Mouse (Mus musculus) mouse trophoblast stem cell (cell line): Measurements from ENCODE around the gene Setx.

Source experiments
- in situ Hi-C, 2 experiments: fragments of 300-500 bp; cut with MseI, MboI; formaldehyde crosslinking; loops; 2 replicates in 1 of 2; 3 replicates in 1 of 2; pipeline ENCODE4 v1.15.1; 2025

The Setx gene

DNA sequence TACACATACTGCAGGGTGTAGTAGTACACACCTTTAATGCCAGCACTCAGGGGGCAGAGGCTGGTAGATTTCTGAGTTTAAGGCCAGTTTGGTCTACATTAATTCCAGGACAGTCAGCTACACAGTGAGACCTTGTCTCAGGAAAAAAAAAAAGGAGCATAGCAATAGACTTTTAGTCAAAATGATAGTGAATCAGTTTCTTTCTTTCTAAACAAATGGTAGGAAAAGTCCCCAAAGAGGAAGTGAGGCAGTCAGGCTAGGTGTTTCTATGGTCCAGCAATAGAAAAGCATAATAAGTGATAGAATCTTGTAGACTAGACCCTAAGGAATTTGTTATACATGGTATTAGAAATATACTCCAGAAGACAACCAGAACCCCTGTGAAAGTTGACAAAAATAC is 11.2 kb downstream of the Setx start:
- in situ Hi-C loops = no loop called here

DNA sequence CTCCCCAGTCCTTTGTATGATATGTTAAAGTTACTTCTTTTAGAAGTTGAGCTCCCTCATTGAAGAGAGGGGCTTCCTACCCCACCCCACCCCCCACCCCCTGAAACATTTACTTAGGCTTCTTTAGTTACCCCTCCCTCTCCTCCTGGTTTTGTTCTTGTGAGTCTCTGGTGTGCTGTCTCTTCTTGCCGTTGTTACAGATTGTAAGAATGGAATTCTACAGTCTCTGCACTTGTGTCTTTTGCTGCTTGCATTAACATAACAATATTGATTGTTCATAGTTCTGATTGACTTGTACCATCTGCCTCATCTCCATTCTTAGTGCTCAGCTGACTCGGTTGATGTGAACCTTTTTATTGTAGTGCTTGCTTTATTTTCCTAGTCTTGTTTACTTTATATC is 28.0 kb downstream of the Setx start:
- in situ Hi-C loops = no loop called here

DNA sequence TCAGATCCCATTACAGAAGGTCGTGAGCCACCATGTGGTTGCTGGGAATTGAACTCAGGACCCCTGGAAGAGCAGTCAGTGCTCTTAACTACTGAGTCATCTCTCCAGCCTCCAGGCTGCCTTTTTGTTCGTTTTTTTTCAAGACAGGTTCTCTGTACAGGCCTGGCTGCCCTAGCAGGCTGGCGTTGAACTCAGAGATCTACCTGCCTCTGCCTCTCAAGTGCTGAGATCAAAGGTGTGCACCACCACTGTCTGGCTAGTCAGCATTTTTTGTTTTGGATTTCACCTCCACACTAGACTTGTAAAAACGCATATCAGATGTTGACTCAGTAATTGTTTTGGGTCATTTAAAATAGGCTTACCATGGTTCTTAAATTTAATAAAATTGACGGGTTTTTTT is 44.1 kb downstream of the Setx start:
- in situ Hi-C loops = no loop called here

DNA sequence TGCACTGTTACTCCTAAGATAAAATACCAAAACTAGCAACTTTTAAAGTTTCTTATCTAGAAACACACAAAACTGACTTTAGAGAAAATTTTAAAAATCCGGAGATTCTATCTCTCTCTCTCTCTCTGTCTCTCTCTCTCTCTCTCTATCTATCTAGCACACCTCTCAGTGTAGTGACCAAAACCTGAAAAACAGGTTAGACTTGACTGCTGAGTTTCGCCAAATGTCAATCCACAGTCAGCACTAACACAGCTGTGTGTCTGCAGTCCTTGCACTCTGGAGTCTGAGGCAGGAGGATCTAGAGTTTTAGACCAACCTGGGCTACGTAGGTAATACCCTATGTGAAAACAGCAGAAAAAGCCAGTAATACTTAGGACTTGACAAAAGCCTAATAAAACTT is 50.9 kb downstream of the Setx start:
- in situ Hi-C loops = no loop called here

DNA sequence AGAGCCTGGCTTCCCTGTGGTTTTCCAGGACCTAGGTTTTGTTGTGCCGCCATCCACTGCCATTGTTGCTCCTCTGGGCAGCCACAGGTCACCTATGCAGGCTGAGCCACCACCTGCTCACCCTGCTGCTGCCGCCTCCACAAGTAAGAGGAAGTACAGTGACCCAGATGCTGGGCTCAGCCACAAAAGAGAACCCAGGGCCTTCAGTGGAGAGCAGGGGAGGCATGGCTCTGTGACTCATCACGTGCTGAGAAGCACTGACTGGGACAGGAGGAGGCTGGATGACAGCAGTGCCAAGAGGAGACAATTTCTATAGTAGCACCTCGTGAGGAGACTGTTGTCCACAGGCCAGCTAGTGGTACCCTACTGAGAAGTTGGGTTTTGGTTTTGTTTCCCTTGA is 55.8 kb downstream of the Setx start:
- in situ Hi-C loops = no loop called here

DNA sequence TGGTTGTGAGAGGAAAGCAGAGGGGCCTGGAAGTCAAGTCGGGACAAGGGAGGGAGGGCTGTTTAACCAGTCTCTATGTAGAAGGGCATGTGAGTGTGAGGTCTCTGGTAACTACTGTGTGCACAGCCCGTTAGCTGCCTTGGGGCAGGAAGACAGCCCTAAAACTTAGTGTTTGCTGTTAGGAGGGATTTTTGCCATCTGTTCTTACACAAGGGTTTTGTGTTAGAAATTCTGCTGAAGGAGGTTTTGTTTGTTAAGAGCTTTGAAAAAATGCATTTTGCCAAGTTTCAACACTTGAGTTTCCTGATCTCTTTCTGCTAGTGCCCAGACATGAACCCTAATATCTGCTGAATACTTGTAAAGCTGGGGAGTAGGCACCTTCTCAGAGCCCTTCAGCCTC is 57.1 kb downstream of the Setx start:
- in situ Hi-C loops = no loop called here

DNA sequence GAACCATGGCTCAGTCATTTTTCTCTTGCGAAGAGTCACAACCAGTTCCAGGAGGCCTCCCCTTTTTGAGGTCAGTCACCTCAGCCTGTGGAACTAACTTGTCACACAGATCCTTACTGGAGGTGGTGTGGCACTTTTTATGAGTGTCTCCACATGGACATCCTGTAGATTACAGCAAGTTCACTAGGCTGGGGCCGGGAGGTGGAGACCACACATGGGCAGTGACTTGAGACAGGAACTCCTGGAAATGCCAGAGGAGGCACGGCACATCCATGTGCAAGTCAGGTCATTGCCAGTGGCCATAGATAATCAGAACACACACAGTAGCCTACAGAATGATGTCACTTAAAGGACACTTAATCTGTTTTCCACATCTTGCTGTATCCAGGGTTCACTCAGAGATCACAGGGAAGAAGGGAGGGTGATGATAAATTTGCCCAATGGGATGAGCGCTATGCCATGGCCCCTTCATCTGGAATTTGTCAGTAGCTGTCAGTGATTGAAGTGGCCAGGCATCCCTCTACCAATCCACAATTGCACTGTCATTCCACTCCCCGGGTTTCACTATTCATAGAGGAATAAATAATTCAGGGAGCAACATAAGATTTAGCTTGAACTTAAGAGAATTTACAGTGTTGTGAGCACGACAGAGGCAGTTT is 59.4 kb downstream of the Setx start:
- in situ Hi-C loops = no loop called here

DNA sequence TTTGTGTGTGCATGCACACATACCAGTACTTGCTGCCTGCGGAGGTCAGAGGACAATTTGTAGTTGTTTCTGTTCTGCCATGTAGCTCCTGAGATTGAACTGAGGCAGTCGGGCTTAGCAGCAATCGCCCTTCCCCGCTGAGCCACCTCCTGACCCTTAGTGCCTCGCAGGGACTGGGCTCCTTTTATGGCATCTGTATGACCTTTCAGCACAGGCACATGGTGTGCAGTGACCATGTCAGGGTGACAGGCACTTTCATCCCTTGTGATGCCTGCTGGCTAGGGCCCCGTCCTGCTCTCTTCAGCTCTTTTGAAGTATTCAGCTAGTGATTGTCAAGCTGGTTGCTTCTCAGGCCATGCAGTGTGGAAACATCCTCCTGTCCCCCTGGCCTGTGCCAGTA is 62.2 kb downstream of the Setx start:
- in situ Hi-C loops = no loop called here

DNA sequence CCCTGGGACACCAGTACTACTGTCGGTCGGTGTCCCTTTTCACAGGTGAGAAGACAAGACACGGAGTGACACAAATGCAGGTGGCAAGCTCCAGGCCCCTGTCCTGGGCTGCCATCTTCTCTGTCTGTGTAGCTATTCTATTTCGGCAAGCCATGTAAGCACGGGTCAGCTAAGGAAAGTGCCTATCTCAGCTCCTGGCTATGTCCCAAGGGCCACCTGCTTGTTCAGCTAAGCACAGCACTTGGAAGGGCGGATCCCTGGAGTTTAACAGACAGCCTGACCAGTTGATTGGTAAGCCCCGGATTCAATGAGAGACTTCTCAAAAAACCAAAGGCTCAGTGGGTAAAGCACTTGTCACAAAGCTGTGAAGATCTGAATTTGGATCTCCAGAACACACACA is 66.4 kb downstream of the Setx start:
- in situ Hi-C loops = no loop called here

DNA sequence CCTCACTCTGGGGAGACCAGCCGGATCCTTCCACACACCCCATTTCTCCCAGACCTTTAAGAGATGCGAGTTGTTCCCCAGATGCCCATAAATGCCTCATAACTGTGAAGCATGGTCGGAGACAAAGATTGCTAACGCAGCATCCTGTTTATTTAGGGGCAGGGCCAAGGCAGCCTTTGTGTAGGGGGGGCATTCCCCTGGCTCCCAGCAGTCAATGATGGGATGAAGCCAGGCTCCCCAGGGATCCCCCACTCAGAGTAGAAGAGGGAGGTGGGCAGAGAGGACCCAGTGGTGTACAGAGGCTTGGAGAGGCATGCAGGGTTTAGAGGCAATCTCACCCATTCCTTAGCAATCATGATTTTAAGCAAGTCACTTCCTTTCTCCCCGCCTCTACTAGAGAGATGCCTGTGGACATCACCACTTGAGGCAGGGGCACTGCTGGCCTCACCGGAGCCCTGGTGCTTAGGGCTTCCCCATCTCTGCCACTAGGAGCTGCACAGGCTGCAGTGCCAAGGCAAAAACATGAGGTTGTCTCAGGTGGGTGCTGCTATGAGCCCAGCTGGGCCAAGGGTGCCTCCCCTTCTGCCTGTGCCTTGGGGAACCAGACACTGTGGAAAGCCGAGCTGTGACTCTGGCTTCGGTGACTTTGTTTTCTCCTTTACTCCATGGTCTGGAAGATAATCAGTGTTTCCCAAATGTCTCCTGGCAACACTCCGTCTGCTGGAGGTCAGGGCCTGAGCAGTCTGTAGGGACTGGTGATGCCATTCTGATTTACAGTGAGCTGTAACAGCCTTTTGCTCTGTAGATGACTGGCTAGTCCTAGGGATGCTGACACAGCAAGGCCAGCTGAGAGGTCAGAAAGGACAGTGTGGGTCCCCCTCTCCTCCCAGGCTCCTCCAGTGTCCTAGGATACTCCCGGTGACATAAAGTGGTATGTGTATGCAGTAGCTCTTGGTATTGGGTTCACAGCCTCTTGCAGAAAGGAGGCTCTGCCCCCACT is 67.5 kb downstream of the Setx start:
- in situ Hi-C loops = no loop called here

DNA sequence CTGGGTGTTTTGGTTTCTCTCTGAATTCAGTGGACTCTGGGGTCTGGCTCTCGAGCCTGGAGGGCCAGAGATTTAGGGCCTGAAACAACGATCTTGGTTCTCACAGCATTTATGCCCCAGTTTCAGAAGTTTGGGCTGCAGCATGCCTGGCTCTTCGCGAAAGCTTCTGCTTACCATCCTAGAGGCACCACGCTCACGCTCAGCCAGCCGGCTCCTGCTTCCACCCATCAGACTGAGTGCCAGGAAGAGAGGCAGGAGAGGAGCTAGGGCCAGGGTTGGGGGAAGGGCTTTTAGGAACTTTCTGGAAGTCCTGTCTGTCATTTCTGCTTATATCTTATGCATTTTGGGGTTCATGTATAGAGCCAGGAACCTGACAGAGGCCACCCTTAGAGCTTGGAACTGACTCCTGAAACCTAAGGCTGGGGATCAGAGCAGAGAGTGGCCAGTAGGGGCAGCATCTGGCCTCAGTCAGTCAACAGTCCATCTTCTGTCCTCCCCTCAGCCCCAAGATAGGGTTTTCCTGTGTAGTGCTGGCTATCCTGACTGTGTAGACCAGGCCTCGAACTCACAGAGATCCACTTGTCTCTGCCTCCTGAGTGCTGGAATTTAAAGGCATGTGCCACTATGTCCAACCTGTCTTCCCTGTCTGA is 68.8 kb downstream of the Setx start:
- in situ Hi-C loops = no loop called here

DNA sequence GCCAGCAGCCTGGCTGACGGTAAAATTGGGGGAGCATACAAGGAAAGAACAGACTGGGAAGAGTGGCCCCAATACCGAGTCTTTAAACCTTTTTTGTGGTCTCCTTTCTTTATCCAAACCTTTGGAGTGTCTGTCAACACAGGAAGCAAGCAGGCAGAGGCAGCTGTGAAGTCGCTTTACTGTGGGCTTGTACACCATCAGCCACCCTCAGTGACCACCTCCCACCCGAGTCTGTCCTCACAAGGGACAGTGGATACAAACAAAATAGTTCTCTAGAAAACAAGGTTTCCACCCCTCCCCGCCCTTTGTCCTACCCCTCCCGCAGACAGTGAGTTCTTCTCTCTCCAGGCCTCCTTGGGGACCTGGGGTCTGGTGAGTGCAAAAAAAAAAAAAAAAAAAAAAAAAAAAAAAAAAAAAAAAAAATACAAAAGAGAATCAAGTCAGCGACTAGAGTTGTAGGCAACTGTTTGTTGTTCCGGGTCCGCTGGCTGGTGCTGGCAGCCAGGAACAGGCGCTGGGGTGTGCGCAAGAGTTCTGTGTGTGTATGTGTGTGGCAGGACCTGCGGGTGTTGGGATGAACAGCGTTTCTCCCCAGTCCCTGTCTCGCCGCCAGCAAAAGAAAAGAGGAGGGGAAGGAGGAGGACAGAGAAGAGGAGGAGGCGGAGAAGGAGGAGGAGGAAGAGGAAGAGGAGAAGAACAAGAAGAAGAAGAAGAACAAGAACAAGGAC is 70.0 kb downstream of the Setx start:
- in situ Hi-C loops = no loop called here

DNA sequence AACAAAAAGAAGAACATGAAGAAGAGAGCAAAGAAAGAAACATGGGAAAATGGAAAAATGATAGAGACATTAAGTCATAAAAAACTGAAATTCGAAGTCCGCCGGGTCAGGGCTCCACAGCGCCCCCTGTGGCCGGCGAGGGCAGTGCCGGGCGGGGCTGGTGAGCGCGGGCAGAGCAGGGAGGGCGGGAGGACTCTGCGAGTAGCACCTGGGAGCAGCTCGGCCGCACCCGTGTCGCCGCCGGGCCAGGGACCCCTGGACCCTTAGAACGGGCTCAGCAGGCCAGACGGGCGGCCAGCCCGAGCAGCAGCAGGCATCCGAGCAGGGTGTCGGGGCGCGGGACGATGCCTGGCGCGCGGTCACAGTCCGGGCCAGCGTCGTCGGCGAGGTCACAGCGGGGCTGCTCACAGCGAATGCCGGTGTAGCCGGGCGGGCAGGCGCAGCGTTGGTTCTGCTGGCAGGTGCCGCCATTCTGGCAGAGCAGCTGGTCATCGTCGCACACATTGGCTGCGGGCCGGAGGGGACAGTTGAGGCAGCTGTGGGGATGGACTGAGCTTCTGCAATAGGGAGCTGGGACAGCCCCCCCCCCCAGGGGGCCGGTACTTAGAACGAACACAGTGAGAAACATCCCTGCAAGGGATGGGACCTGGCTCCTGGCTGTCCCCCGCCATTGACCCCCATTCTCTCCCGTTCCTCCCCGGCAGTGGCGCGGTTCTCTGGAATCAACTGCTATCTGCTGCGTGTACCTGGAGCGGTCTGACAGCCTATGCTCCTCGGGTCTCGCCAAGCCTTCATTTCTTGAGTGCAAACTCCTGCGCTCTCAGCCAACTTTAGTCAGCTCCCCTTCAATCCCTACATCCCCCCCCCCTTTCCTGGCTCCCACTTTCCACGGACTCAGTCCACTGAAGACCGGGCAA is 70.8 kb downstream of the Setx start:
- in situ Hi-C loops = no loop called here

DNA sequence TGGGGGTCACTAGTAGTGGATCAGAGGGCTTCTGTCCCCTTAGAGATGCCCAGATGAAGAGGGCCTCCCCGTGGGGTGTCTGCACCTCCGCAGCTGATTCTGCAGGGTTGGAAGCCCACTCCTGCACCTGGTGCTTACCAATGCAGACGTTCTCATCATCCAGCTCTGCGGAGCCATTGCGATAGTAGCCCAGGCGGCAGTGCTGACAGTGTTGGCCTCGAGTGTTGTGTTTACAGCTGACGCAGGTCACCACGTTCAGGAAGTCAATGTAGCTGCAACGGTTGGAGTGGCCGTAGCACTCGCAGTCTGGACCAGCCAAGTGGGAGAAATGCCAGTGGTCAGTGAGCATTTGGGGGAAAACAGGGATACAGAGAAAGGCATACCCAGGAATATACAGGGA is 72.9 kb downstream of the Setx start:
- in situ Hi-C loops = no loop called here

DNA sequence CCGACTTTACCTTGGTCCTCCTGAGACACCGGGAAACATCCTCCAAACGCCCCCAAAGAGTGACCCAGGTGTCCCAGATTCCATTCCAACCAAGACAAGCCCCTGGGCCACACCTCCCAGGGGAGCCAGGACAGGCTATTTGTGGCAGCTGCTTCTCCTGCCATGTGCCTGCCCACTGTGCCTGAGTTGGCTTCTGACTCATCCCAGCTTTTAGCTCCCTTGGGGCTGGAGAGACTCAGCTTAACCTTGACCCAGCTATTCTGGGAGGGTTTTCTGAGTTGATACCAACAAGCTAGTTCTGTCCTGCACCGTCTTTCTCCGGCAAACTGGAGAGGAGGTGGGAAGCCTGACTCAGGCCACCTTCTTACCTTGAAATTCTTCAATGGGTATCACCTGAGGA is 74.5 kb downstream of the Setx start:
- in situ Hi-C loops = no loop called here

DNA sequence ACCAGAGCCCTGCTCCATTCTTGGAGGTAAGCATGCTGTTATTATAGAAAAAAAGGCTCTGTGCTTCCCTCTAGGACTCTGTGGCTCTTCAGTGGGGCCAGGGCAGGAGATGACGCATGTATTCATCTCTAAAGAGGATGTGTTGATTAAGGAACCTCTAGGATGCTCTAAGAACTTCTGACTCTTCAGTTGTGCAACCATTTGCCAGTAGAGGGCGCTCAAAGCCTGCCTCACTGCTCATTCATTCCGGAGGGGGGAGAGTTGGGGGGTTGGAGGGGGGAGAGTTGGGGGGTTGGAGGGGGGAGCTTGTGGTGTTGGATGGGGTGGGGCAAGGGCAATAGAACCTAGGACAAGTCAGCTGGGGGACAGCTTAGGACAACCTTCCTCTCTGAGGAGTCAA is 75.9 kb downstream of the Setx start:
- in situ Hi-C loops = loop anchor here in 1 of 2 experiments (5.0 kb wide), 1 partner anchor 37 kb away; no protein-coding TSS in a partner anchor

DNA sequence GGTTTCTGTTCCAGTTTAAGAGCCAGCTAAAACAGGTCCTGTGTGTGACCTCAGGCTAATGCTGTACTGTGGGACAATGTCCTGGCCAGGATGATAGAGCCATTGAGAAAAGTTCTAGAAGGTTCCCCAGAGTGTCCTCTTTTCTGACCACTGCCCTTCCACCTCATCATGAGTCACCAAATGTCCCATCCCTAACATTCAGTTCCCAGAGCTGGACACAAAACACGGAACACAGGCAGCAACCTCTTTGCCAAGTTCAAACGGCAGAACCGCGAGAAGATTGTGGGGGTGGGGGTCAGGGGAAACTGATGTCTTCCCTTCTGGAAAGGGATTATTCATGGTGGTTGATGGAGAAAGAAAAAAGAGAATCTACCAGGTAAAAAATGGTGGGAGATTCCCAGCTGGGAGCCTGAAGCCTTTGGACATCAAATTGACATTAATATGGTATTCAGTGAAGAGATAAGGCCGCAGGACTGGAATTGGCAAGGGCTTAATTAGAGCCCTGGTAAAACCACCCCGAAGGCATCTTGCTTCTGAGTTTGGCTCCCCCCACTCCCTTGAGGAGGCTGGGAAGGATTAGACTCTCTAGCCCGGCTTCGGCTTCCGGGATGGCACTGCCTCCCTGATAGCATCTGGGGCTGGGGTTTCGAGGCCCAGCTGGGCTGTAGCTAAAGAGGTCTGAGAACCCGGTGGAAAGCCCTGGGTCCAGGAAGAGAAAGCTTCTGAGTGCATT is 77.4 kb downstream of the Setx start:
- in situ Hi-C loops = loop anchor here in 1 of 2 experiments (5.0 kb wide), 1 partner anchor 36 kb away; no protein-coding TSS in a partner anchor

DNA sequence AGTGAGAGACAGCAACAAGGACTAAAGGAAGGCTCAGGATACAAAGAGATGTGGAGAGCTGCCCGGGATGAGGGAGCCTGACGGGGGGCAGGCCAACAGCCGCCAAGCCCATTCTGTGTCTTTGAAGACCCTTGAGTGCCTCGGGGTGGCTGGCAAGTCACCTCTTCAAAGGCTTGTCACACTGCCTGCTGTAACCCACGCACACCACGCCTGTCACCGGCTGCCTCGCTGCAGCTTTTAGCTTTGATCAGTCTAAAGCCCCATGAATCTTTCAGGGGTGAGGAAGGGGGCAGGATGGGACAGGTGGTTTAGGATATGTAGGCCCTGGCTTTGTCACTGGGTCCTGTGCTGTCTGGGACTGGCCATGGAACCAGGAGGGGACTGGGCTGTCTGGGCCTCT is 82.2 kb downstream of the Setx start:
- in situ Hi-C loops = no loop called here

DNA sequence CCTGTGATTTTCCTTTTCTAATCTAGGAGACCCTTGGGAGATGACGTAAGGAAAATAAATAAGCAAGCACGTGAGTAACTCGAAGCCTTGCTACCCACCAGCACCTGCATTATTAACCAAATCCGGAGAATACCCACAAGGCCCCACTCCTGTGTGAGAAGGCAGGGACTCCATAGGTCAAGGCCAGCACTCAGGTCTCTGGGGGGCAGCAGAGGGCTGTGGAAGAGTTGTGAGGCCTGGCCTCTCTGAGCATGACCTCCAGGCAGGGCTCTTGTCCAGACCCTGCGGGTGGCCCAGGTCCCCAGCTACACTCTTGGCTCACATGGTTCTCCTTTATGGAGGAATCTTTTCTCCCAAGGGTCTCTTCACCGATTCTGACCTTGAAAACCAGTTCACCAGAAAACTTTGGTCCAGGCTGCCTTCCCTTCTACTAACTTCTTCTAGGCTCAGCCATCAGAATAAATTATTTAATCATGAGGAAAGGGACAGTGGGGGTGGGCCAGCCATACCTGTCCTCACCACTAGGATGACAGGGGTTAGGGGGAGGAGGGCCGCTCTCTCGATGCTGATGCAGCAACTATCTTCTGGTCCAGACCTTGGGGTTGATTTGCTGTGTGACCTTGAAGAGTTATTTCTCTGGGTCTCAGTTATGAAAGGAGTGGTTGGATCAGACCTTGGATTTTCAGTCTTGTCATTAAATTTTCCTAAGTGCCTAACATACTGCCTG is 92.5 kb downstream of the Setx start:
- in situ Hi-C loops = no loop called here
